Mouse (Mus musculus): ENCODE measurements around the gene Adgrf4. TPM values are rescaled to one million over a fixed set of nuclear protein-coding genes. Genes with fewer than 3 reads are reported as not detected.

Gene Adgrf4
- not detected in 2 replicates for polyA plus RNA-seq (2012)

DNA sequence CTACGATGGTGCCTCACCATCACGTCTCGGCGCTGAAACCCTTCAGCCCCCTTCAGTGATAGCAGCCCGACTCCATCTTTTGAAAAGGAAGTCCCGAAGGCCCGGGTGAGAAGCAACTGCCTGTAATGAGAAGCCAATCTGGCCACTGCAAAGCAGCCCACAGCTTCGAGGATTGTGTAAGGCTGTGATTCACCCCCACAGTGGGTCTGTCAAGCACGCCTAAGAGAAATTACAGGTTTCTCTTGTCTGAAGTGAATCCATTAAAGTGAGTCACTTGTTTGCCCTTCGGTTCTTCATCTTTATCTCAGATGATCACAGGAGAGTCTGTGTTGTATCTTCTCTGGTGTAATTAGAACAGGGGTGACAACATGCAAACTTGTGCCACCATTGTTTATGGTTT is at the start of gene Adgrf4:
Gene Adgrf4, minus strand, starts transcription at position 149 of the 400 bp plus-strand sequence.
- no peaks in the 10 kb centered on the region for H3K4me1 ChIP-seq (ENCODE audit: control insufficient read depth)
- peaks cover 5% of the 10 kb centered on the region; the same call in 1 of the 2 replicates for H3K9me3 ChIP-seq (ENCODE audit: control insufficient read depth, low read length)
- no peaks in the 10 kb centered on the region for H3K27me3 ChIP-seq (ENCODE audit: control insufficient read depth)
- H3K36me3 ChIP-seq (ENCODE audit: control insufficient read depth) = no peaks in the 10 kb centered on the region
- no peak within 1 kb of the TSS for H3K4me3 ChIP-seq (replicated peaks)
- no peak for TF ChIP-seq GATA1 (IDR thresholded peaks at IDR 0.05; ENCODE audit: low read length)
- no peak for TF ChIP-seq TAL1 (IDR thresholded peaks at IDR 0.05; ENCODE audit: low read length)

DNA sequence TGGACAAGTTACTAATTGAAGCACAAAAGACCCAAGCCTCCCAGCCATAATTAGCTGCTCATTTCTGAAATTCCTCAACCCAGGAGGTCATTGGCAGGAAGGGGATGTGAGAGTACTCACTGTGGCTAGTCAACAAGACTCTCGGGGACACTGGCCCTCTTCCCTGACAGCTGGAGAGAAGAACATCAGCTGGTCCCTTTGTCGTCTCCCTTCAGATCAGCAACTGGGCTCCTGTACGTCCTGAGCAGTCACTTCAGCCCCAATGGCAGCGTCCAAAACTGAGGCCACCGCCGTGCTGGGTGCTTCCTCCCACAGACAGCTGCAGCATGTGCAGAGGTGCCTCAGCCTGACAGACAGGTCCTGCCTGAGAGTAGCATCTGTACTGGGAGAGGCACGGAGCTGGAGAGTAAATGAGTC is 49.7 kb upstream of the Adgrf4 start, which contains the start of gene Adgrf2:
Gene Adgrf2, minus strand, starts transcription at position 379 of the 417 bp plus-strand sequence.
- no peaks in the 10 kb centered on the region for H3K36me3 ChIP-seq (ENCODE audit: control insufficient read depth)
- H3K9me3 ChIP-seq (ENCODE audit: control insufficient read depth, low read length) = peaks cover 4% of the 10 kb centered on the region; the same call in 1 of the 2 replicates
- TF ChIP-seq TAL1 (IDR thresholded peaks at IDR 0.05; ENCODE audit: low read length) = no peak
- no peak for TF ChIP-seq GATA1 (IDR thresholded peaks at IDR 0.05; ENCODE audit: low read length)

DNA sequence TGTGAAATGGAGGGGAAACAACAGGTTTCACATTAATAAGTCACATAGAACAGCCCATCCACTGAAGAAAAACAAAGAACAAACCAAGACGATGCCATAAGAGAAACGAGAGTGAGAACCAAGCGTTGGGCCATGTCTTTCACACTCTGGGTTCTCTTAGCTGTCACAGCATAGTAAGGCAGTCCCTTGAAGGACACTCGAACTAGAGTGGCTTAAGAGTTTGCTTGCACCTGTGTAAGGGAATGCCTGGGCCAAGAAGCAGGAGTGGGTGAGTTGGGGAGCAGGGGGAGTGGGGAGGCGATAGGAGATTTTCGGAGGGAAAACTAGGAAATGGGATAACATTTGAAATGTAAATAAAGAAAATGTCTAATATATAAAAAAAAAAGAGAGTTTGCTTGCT is 46.7 kb upstream of the Adgrf4 start:
- H3K4me1 ChIP-seq (ENCODE audit: control insufficient read depth) = no peaks in the 10 kb centered on the region
- H3K36me3 ChIP-seq (ENCODE audit: control insufficient read depth) = no peaks in the 10 kb centered on the region
- H3K9me3 ChIP-seq (ENCODE audit: control insufficient read depth, low read length) = peaks cover 4% of the 10 kb centered on the region; the same call in 1 of the 2 replicates
- no peaks in the 10 kb centered on the region for H3K27me3 ChIP-seq (ENCODE audit: control insufficient read depth)
- no peak overlapping the region for H3K4me3 ChIP-seq (replicated peaks)
- TF ChIP-seq GATA1 (IDR thresholded peaks at IDR 0.05; ENCODE audit: low read length) (no peak), TAL1 (IDR thresholded peaks at IDR 0.05; ENCODE audit: low read length) (no peak)

More for the DNA sequence above, 49.7 kb upstream of the Adgrf4 start, which contains the start of gene Adgrf2:
- no peaks in the 10 kb centered on the region for H3K27me3 ChIP-seq (ENCODE audit: control insufficient read depth)
- no peaks in the 10 kb centered on the region for H3K4me1 ChIP-seq (ENCODE audit: control insufficient read depth)
- H3K4me3 ChIP-seq (replicated peaks) = no peak within 1 kb of the TSS

DNA sequence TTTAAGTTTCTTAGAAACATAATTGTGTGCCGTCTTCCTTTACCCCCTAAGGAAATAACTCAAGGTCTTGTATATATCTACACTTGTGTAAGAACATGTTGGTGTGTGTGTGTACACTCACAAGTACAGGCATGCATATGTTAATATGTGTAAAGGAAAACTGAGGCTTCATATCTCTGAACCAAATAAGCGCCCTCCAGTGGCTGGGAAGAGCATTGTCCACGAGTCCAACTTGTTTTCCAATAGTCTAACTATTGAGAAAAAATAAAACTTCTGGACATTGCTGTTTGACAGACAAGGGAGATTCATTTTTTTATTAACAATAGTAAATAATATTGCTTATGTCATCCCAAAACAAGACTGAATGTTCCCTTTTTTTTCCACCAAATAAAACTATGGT is 25.1 kb upstream of the Adgrf4 start:
- no peaks in the 10 kb centered on the region for H3K36me3 ChIP-seq (ENCODE audit: control insufficient read depth)
- H3K27me3 ChIP-seq (ENCODE audit: control insufficient read depth) = no peaks in the 10 kb centered on the region
- H3K4me3 ChIP-seq (replicated peaks) = no peak overlapping the region
- H3K4me1 ChIP-seq (ENCODE audit: control insufficient read depth) = no peaks in the 10 kb centered on the region
- no peaks in the 10 kb centered on the region; the same call in 1 of the 2 replicates for H3K9me3 ChIP-seq (ENCODE audit: control insufficient read depth, low read length)
- TF ChIP-seq GATA1 (IDR thresholded peaks at IDR 0.05; ENCODE audit: low read length) (no peak), TAL1 (IDR thresholded peaks at IDR 0.05; ENCODE audit: low read length) (no peak)

DNA sequence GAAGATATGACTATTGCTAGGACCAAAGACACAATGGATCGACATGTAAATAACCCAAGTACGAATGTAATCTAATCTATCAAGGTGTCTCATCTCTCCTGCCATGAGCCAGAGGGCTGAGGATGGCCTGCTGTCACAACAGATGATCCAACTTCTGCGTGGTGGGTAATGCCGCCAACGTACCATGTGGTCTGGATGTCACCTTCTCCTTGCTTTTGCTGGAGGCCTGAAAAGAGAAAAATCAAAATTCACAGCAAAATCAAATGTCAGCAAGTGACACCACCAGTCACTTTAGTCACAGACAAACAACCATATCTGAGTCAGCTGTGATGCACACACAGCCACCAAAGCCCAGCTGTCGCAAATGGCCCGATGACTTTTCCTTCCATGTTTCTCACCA is 22.9 kb upstream of the Adgrf4 start:
- TF ChIP-seq GATA1 (IDR thresholded peaks at IDR 0.05; ENCODE audit: low read length) = no peak
- H3K4me3 ChIP-seq (replicated peaks) = no peak overlapping the region
- H3K27me3 ChIP-seq (ENCODE audit: control insufficient read depth) = no peaks in the 10 kb centered on the region
- no peaks in the 10 kb centered on the region for H3K4me1 ChIP-seq (ENCODE audit: control insufficient read depth)
- no peaks in the 10 kb centered on the region; the same call in 1 of the 2 replicates for H3K9me3 ChIP-seq (ENCODE audit: control insufficient read depth, low read length)
- no peaks in the 10 kb centered on the region for H3K36me3 ChIP-seq (ENCODE audit: control insufficient read depth)

DNA sequence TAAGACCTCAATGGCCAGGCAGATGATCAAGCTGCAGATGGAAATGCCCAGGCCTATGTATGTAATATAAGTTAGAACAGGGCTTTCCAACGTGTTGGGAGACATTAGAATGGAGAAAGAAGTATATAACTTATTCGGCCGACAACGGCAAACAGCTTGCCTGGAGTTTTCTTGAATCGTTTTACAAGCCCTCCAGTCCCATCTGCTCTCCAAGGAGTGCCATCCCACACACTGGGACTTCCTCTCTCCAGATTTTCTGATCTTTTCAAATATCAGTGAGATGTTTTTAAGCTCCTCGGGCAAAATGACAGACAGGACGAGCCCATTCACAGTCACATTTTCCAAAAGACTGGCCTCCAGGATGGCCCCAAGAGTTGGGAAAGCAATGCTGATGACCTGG is 18.6 kb upstream of the Adgrf4 start:
- TF ChIP-seq GATA1 (IDR thresholded peaks at IDR 0.05; ENCODE audit: low read length) = no peak
- TF ChIP-seq TAL1 (IDR thresholded peaks at IDR 0.05; ENCODE audit: low read length) = no peak
- H3K9me3 ChIP-seq (ENCODE audit: control insufficient read depth, low read length) = no peaks in the 10 kb centered on the region; the same call in 1 of the 2 replicates
- no peaks in the 10 kb centered on the region for H3K27me3 ChIP-seq (ENCODE audit: control insufficient read depth)
- no peaks in the 10 kb centered on the region for H3K36me3 ChIP-seq (ENCODE audit: control insufficient read depth)
- no peaks in the 10 kb centered on the region for H3K4me1 ChIP-seq (ENCODE audit: control insufficient read depth)
- no peak overlapping the region for H3K4me3 ChIP-seq (replicated peaks)

DNA sequence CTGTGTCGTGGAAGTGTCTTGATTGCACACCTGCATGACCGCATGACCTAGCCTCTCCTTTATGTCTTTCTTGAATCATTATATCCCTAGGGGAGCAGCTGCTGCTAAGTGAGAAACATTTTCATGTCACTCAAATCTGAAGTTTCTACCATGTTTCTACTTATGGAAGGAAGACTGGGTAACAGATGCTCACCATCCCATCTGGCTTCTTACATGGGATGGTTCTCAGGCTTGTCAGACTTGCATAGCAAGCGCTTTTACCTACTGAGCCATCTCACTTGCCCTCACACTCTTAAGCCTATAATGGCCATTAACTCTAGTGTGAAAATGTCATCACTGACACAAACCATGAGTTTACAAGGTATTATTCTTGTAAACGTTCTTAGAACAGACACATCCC is 13.5 kb upstream of the Adgrf4 start:
- TF ChIP-seq GATA1 (IDR thresholded peaks at IDR 0.05; ENCODE audit: low read length) (no peak), TAL1 (IDR thresholded peaks at IDR 0.05; ENCODE audit: low read length) (no peak)
- no peaks in the 10 kb centered on the region for H3K36me3 ChIP-seq (ENCODE audit: control insufficient read depth)
- H3K27me3 ChIP-seq (ENCODE audit: control insufficient read depth) = no peaks in the 10 kb centered on the region
- no peaks in the 10 kb centered on the region; the same call in 1 of the 2 replicates for H3K9me3 ChIP-seq (ENCODE audit: control insufficient read depth, low read length)
- H3K4me3 ChIP-seq (replicated peaks) = no peak overlapping the region
- no peaks in the 10 kb centered on the region for H3K4me1 ChIP-seq (ENCODE audit: control insufficient read depth)

DNA sequence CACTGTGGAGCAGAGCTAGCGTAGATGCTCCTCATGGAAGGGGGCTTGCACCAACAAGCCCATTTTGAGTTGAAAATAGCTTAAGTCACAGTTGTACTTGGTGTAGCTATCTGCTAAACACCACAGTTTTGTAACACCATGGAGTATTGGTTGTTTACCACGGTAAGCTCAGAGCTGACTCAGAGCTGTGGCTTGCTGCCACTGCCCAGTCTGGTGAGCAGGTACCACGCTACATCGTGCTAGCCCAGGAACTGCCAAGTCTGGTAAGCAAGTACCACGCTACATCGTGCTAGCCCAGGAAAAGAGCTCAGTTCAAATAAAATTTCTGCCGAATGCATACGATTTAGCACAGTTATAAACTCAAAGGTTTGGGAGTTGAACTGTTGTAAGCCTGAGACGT is 10.1 kb upstream of the Adgrf4 start:
- no peaks in the 10 kb centered on the region for H3K4me1 ChIP-seq (ENCODE audit: control insufficient read depth)
- H3K9me3 ChIP-seq (ENCODE audit: control insufficient read depth, low read length) = no peaks in the 10 kb centered on the region
- H3K4me3 ChIP-seq (replicated peaks) = no peak overlapping the region
- no peak for TF ChIP-seq TAL1 (IDR thresholded peaks at IDR 0.05; ENCODE audit: low read length)
- no peak for TF ChIP-seq GATA1 (IDR thresholded peaks at IDR 0.05; ENCODE audit: low read length)
- H3K27me3 ChIP-seq (ENCODE audit: control insufficient read depth) = no peaks in the 10 kb centered on the region
- H3K36me3 ChIP-seq (ENCODE audit: control insufficient read depth) = no peaks in the 10 kb centered on the region

DNA sequence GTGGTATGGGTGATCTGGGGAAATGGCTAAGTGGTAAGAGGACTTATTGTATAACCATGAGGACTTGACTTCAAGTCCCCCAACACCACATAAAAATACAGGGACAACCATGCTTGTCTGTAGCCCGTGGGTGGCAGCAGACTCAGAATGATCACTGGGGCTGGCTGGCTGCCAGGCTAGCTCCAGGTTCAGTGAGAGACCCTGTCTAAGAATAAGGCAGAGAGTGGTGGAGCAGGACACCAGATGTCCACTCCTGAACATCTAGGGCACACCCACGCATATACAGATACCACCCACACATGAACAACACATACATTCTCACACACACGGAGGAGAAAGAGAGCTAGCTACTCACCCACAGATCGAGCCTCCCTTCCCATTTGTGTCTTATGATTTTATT is 2.6 kb upstream of the Adgrf4 start:
- Histone ChIP-seq H3K36me3 (ENCODE audit: control insufficient read depth) (no peaks in the 10 kb centered on the region), H3K27me3 (ENCODE audit: control insufficient read depth) (no peaks in the 10 kb centered on the region), H3K4me1 (ENCODE audit: control insufficient read depth) (no peaks in the 10 kb centered on the region), H3K4me3 (replicated peaks) (no peak overlapping the region), H3K9me3 (ENCODE audit: control insufficient read depth, low read length) (peaks cover 5% of the 10 kb centered on the region; the same call in 1 of the 2 replicates)
- no peak for TF ChIP-seq TAL1 (IDR thresholded peaks at IDR 0.05; ENCODE audit: low read length)
- TF ChIP-seq GATA1 (IDR thresholded peaks at IDR 0.05; ENCODE audit: low read length) = no peak

DNA sequence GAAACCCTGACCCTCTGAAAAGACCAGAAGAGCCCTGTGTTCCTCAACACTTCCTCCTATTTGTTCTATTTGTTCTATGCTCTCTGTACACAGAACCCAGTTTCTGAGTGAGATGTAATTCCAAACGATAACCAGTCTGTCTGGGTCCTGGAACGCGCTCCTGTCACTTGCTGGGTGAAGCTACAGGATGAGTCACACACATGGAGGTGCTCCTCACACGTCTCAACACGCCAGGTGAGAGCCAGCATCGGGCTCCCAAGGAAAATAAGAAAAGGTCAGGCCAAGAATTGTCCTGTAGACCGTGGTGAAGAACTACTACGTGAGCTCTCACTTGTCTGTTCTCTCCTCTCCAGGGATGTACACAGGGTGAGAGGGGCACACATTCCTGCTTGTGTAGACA is 1.6 kb downstream of the Adgrf4 start:
- no peak overlapping the region for H3K4me3 ChIP-seq (replicated peaks)
- H3K27me3 ChIP-seq (ENCODE audit: control insufficient read depth) = no peaks in the 10 kb centered on the region
- H3K4me1 ChIP-seq (ENCODE audit: control insufficient read depth) = no peaks in the 10 kb centered on the region
- TF ChIP-seq TAL1 (IDR thresholded peaks at IDR 0.05; ENCODE audit: low read length) (no peak), GATA1 (IDR thresholded peaks at IDR 0.05; ENCODE audit: low read length) (no peak)
- no peaks in the 10 kb centered on the region for H3K36me3 ChIP-seq (ENCODE audit: control insufficient read depth)
- H3K9me3 ChIP-seq (ENCODE audit: control insufficient read depth, low read length) = peaks cover 2% of the 10 kb centered on the region; the same call in 1 of the 2 replicates

Data from erythroblast, embryonic 14.5 days (primary cell).